19 mouse cellular contexts compared by ENCODE assay signal in genomic region chr2:148559376-148559775, GRCm38 (mm10).
DNase-seq lines count a peak whose midpoint lies in the region; ATAC-seq and TF ChIP-seq lines count a peak whose summit lies in the region.
"Had no signal": no experiment of that assay in that cellular context is flagged by ENCODE, and none has a peak within 500 bp of the region (broad histone marks: within the 10 kb centered on the region; RNA-seq: fewer than 3 reads in every experiment).

No protein-coding gene starts in this region.

- H3K27ac ChIP-seq in kidney, embryonic 16.5 days (ENCODE audit: low read length), result no peak overlapping the region
- no peak overlapping the region for H3K27ac ChIP-seq in intestine, embryonic 15.5 days
- H3K27ac ChIP-seq in intestine, postnatal 0 days (ENCODE audit: low read depth, low read length), result no peak overlapping the region; the same call in 1 of the 2 replicates
- no peak overlapping the region for H3K27ac ChIP-seq in hindbrain, embryonic 12.5 days
- H3K27ac ChIP-seq: embryonic facial prominence, embryonic 12.5 days; heart, embryonic 13.5 days had no signal

- 71% methylated on average over 4 of the region's 4 CpGs for WGBS in kidney, embryonic 16.5 days
- 52% methylated on average over 4 of the region's 4 CpGs for WGBS in intestine, embryonic 15.5 days
- 22% methylated on average over 4 of the region's 4 CpGs for WGBS in intestine, postnatal 0 days
- 85% methylated on average over 4 of the region's 4 CpGs for WGBS in hindbrain, embryonic 12.5 days

- H3K4me2 ChIP-seq in kidney, embryonic 16.5 days (replicated peaks; ENCODE audit: low read depth, low read length), result no peak overlapping the region
- no peak overlapping the region for H3K4me2 ChIP-seq in intestine, embryonic 15.5 days (replicated peaks)
- H3K4me2 ChIP-seq in intestine, postnatal 0 days (replicated peaks; ENCODE audit: low read depth), result no peak overlapping the region
- no peak overlapping the region for H3K4me2 ChIP-seq in hindbrain, embryonic 12.5 days (replicated peaks)
- H3K4me2 ChIP-seq: embryonic facial prominence, embryonic 12.5 days; heart, embryonic 13.5 days had no signal

- no peak for ATAC-seq in kidney, embryonic 16.5 days (ENCODE audit: low FRiP score, low TSS enrichment)
- peak; percentile 84 for ATAC-seq in intestine, embryonic 15.5 days
- peak; percentile 85 for ATAC-seq in intestine, postnatal 0 days
- ATAC-seq in hindbrain, embryonic 12.5 days (ENCODE audit: low FRiP score), result no peak
- ATAC-seq: activated CD4-positive, CD25-positive, alpha-beta regulatory T cell, adult 4 months; forebrain, embryonic 16.5 days; Patski had no signal

- peak; percentile 61 for DNase-seq in kidney, adult 18-20 months
- DNase-seq in kidney, postnatal 25 days, result peak; percentile 67 to 68
- DNase-seq in spleen, adult 12 weeks (ENCODE audit: low spot score), result no peak
- DNase-seq: adrenal gland, postnatal 14 days; cerebellum, adult 11-12 months; cerebellum, adult 9-10 months; cerebellum, postnatal 25 days; gastrocnemius, postnatal 14 days; heart, postnatal 36 days had no signal

- TF ChIP-seq CTCF in intestine, postnatal 0 days (IDR thresholded peaks at IDR 0.05; ENCODE audit: low read depth), result no peak

- no peaks in the 10 kb centered on the region for H3K9me3 ChIP-seq in kidney, embryonic 16.5 days (ENCODE audit: low read length)
- no peaks in the 10 kb centered on the region for H3K9me3 ChIP-seq in intestine, embryonic 15.5 days
- no peaks in the 10 kb centered on the region for H3K9me3 ChIP-seq in intestine, postnatal 0 days (ENCODE audit: control insufficient read depth)
- no peaks in the 10 kb centered on the region for H3K9me3 ChIP-seq in hindbrain, embryonic 12.5 days (replicated peaks)
- H3K9me3 ChIP-seq: embryonic facial prominence, embryonic 12.5 days; heart, embryonic 13.5 days had no signal

- H3K9ac ChIP-seq in kidney, embryonic 16.5 days (replicated peaks; ENCODE audit: low read length), result no peak overlapping the region
- no peak overlapping the region for H3K9ac ChIP-seq in intestine, embryonic 15.5 days
- no peak overlapping the region for H3K9ac ChIP-seq in intestine, postnatal 0 days (ENCODE audit: low read depth, low read length)
- H3K9ac ChIP-seq in hindbrain, embryonic 12.5 days, result no peak overlapping the region
- H3K9ac ChIP-seq: embryonic facial prominence, embryonic 12.5 days; heart, embryonic 13.5 days had no signal

- no peaks in the 10 kb centered on the region for H3K4me1 ChIP-seq in kidney, embryonic 16.5 days (ENCODE audit: insufficient read depth, low read length)
- H3K4me1 ChIP-seq in intestine, embryonic 15.5 days (replicated peaks), result peaks cover 8% of the 10 kb centered on the region
- H3K4me1 ChIP-seq in intestine, postnatal 0 days (replicated peaks; ENCODE audit: control insufficient read depth, insufficient read depth, low read length), result 0 out of 2 replicates have a peak, but pooled peaks cover 5% of the 10 kb centered on the region
- H3K4me1 ChIP-seq in hindbrain, embryonic 12.5 days, result no peaks in the 10 kb centered on the region
- H3K4me1 ChIP-seq: embryonic facial prominence, embryonic 12.5 days had no signal

- no peaks in the 10 kb centered on the region for H3K27me3 ChIP-seq in kidney, embryonic 16.5 days (ENCODE audit: insufficient read depth, low read length)
- no peaks in the 10 kb centered on the region for H3K27me3 ChIP-seq in intestine, embryonic 15.5 days (replicated peaks)
- H3K27me3 ChIP-seq in intestine, postnatal 0 days (replicated peaks; ENCODE audit: control insufficient read depth, insufficient read depth, low read length), result no peaks in the 10 kb centered on the region
- H3K27me3 ChIP-seq in hindbrain, embryonic 12.5 days, result no peaks in the 10 kb centered on the region
- H3K27me3 ChIP-seq: CH12.LX; embryonic facial prominence, embryonic 12.5 days; heart, embryonic 13.5 days; Patski had no signal

- H3K4me3 ChIP-seq in kidney, embryonic 16.5 days (ENCODE audit: low read length), result no peak overlapping the region
- H3K4me3 ChIP-seq in intestine, embryonic 15.5 days (replicated peaks), result no peak overlapping the region
- H3K4me3 ChIP-seq in intestine, postnatal 0 days (ENCODE audit: low read depth, low read length), result no peak overlapping the region
- no peak overlapping the region for H3K4me3 ChIP-seq in hindbrain, embryonic 12.5 days
- H3K4me3 ChIP-seq: embryonic facial prominence, embryonic 12.5 days; heart, embryonic 13.5 days had no signal

- no peaks in the 10 kb centered on the region for H3K36me3 ChIP-seq in kidney, embryonic 16.5 days (ENCODE audit: insufficient read depth, low read length)
- no peaks in the 10 kb centered on the region for H3K36me3 ChIP-seq in intestine, embryonic 15.5 days
- H3K36me3 ChIP-seq in intestine, postnatal 0 days (ENCODE audit: control insufficient read depth, insufficient read depth), result no peaks in the 10 kb centered on the region
- H3K36me3 ChIP-seq in hindbrain, embryonic 12.5 days, result no peaks in the 10 kb centered on the region
- H3K36me3 ChIP-seq: embryonic facial prominence, embryonic 12.5 days; heart, embryonic 13.5 days had no signal

Comparison
In these comparisons a context has a peak if more than half of its experiments do, and no peak if none do; other contexts are left out.
1. ATAC-seq: peak in intestine, embryonic 15.5 days (single experiment) and intestine, postnatal 0 days (single experiment); none in kidney, embryonic 16.5 days (single experiment) and hindbrain, embryonic 12.5 days (single experiment).